Mouse (Mus musculus) kidney, embryonic 16.5 days (tissue): ENCODE data around the gene Tnfsf13b. TPM values are rescaled to one million over a fixed set of nuclear protein-coding genes. Genes with fewer than 3 reads are reported as not detected.

ENCODE experiments used
- polyA plus RNA-seq: library from polyadenylated mRNA; unstranded; fragments of >200 nt; fragmentation: Nextera tagmentation; extraction: Ambion mirVana; gene quantifications from 2 replicates; pipeline ENCODE4 v1.2.1, GENCODE M21; 2015

The Tnfsf13b gene
- polyA plus RNA-seq, 1 experiment from 2014 or later = 5.9 TPM

Other genes with a start within 250 kb of the Tnfsf13b start
- gene Fam155a, start 235.3 kb upstream of the Tnfsf13b start, polyA plus RNA-seq = 0.27 and 0.67 TPM in 2 replicates
- not detected in 2 replicates for gene Gm10217, start 142.2 kb upstream of the Tnfsf13b start, polyA plus RNA-seq
- 5.0 and 5.8 TPM in 2 replicates for gene Lig4, start 28.8 kb upstream of the Tnfsf13b start, polyA plus RNA-seq
- 17.2 and 18.1 TPM in 2 replicates for gene Abhd13, start 28.8 kb upstream of the Tnfsf13b start, polyA plus RNA-seq
- 0.18 and 0.25 TPM in 2 replicates for gene Myo16, start 147.4 kb downstream of the Tnfsf13b start, polyA plus RNA-seq